Mouse (Mus musculus): ENCODE data around the gene Lrrc49. TPM values are rescaled to one million over a fixed set of nuclear protein-coding genes. Genes with fewer than 3 reads are reported as not detected.

Gene Lrrc49
- total RNA-seq, 2 experiments from 2014 or later, result 54.7 to 59.3 TPM

- DNase-seq (ENCODE audit: low spot score in 2 of 2), result no peak
- TF ChIP-seq CTCF (conservative IDR thresholded peaks at IDR 0.05), result no peak
- Histone ChIP-seq H3K4me3 (no peak overlapping the region), H3K27ac (no peak overlapping the region)
Observed at GRCm38 (mm10) chr9:60582553-60582952, 105.4 kb downstream of the Lrrc49 start.

- Histone ChIP-seq H3K27ac (no peak overlapping the region), H3K4me3 (no peak overlapping the region)
- TF ChIP-seq CTCF (conservative IDR thresholded peaks at IDR 0.05), result no peak
- no peak for DNase-seq (ENCODE audit: low spot score in 2 of 2)
Observed at GRCm38 (mm10) chr9:60573011-60573410, 114.9 kb downstream of the Lrrc49 start.

- Histone ChIP-seq H3K27ac (no peak overlapping the region), H3K4me3 (no peak overlapping the region)
- TF ChIP-seq CTCF (conservative IDR thresholded peaks at IDR 0.05), result no peak
- no peak for DNase-seq (ENCODE audit: low spot score in 2 of 2)
Observed at GRCm38 (mm10) chr9:60571725-60572124, 116.2 kb downstream of the Lrrc49 start.

DNA sequence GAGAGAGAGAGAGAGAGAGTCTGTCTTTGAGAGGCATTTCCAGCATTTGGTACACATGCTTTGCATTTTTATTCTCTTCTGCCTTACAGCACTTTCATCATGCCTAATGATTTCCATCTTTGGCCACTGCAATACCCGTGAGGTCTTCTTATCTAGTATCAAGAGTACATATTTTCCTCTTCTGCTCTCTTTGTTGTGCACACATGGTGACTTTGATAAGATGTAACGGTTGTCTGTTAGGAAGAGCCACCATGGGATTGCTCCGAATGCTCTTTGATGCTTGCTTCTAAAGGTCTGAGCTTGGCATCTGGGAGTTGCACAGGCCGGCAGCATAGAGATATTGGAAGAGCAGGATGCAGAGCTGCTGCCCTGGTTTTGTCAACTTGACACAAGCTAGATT, 116.9 kb downstream of the Lrrc49 start:
- Histone ChIP-seq H3K4me3 (no peak overlapping the region), H3K27ac (no peak overlapping the region)
- DNase-seq (ENCODE audit: low spot score in 2 of 2), result no peak
- TF ChIP-seq CTCF (conservative IDR thresholded peaks at IDR 0.05), result no peak

DNA sequence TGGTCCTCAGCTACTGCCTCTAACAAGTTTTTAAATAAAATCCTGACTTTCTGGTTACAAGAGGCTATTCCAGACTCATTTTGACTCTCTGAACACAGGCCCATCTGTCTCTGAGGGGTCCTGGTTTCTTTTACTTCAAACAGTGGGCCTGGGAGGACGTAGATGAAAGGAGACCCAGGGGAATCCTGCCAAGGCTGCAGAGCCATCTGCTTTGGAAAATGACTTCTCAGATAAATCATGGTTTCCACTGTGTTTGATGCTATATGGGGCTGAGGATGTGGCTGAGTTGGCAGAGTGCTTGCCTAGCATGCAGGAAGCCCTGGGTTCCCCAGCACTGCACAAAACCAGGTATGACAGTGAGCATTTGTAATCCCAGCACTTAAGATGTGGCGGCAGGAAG, 118.6 kb downstream of the Lrrc49 start:
- H3K4me3 ChIP-seq, result no peak overlapping the region
- TF ChIP-seq CTCF (conservative IDR thresholded peaks at IDR 0.05), result no peak

GRCm38 (mm10) chr9:60563809-60564208, 124.1 kb downstream of the Lrrc49 start:
- no peak for DNase-seq (ENCODE audit: low spot score in 2 of 2)
- Histone ChIP-seq H3K27ac (no peak overlapping the region), H3K4me3 (no peak overlapping the region)
- no peak for TF ChIP-seq CTCF (conservative IDR thresholded peaks at IDR 0.05)

More for the DNA sequence above, 118.6 kb downstream of the Lrrc49 start:
- H3K27ac ChIP-seq, result no peak overlapping the region
- no peak for DNase-seq (ENCODE audit: low spot score in 2 of 2)

DNA sequence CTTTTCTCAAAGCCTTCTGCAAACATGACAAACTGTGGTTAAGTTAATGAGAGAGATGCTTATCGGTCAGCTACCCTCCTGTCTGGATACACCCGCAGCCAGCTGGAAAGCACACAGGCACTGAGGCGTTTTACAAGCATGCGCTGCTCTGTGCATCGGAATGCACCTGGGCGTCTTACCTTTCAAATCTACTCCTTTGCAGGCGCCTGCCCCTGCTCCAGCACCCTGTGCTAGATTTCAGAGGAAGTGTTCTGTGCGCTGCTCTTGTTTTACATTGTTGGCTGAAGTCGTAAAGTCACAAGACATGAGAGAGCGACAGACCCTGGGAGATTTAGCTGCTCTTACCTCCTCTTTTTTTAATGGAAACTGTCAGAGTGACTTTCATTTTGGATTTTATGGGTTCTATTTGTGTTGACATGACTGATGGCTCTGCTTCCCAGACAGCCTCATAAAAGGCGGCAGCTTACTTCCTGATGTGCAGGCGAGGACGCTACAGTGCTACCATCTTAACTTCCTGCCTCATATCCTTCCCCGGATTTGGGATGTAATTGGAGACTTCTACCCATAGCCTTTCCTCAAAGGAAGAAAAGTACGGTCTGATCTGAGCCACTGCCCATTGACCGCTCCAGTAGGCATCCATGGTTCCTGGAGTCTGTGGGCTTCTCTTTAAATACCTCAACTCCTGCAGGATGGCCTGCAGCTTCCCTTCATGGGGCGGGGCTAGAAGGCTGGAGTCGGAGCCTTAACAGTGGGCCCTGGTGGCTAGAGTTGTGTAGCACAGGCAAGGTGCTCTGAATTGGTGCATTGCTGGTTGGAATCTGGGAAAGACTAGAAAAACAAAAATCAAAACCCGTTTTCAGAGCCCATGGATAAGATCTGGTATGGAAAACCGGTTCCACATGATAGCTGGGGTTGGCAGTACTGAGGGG, 125.3 kb downstream of the Lrrc49 start:
- H3K27ac ChIP-seq, result no peak overlapping the region
- TF ChIP-seq CTCF (conservative IDR thresholded peaks at IDR 0.05), result peak; percentile 24
- no peak for DNase-seq (ENCODE audit: low spot score in 2 of 2)
- no peak overlapping the region for H3K4me3 ChIP-seq

GRCm38 (mm10) chr9:60561641-60562289, 126.2 kb downstream of the Lrrc49 start:
- DNase-seq (ENCODE audit: low spot score in 2 of 2), result peak in 1 of 2 experiments; percentile 41
- no peak overlapping the region for H3K27ac ChIP-seq
- H3K4me3 ChIP-seq, result no peak overlapping the region
- TF ChIP-seq CTCF (conservative IDR thresholded peaks at IDR 0.05), result no peak

DNA sequence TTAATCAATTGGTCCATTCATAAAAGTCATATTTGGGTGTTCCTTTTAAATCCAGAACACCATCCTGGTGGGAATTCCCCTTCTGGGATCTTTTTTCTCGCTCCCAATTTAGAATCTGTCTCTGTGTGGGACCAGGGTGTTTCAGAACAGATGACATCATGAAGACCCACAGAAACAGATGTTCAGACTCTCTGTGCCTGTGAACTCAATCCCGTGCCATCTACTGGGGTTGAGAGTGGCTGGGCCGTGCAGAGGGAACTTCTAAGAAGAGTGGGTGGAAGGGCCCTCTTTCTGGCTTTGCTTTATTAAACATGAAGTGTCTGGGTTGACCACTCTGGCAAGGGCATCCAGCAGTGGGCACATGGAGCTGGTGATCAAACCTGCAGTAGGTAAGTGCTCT, 129.5 kb downstream of the Lrrc49 start:
- H3K27ac ChIP-seq, result no peak overlapping the region
- no peak for DNase-seq (ENCODE audit: low spot score in 2 of 2)
- H3K4me3 ChIP-seq, result no peak overlapping the region
- TF ChIP-seq CTCF (conservative IDR thresholded peaks at IDR 0.05), result no peak

DNA sequence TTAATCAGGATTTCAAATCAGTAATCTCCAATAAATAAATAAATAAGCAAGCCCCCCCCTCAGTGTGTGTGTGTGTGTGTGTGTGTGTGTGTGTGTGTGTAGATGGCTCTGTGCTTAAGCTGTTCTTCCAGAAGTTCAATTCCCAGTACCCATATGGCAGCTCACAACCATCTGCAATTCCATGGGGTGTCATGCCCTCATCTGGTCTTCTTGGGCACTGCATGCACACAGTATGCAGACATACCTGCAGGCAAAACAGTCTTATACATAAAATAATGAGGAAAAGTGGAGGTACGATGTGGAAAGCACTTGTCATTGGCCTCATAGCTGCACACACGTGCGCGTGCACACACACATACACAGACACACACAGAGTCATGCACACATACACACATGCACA, 136.7 kb downstream of the Lrrc49 start:
- DNase-seq (ENCODE audit: low spot score in 2 of 2), result no peak
- H3K4me3 ChIP-seq, result no peak overlapping the region
- no peak; the same call in 1 of the 2 replicates for TF ChIP-seq CTCF (conservative IDR thresholded peaks at IDR 0.05)

DNA sequence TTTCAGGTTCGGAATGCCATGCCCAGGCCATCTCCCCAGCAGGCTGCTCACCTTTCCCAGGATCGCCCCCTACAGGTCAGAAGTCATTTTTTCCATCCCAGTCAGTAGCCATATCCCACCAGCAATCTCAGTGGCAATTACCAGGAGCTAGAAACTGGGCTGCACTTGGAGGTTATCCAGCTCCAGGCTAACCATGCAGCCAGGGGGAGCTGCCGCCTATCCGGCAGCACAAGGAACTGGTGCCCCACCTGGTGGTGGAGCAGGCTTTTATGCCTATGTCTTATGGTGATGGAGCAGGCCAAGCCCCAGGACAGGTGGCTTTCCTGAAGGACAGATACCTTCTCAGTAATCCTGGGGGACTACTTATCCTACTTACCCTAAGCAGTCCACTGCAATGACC, 139.8 kb downstream of the Lrrc49 start:
- no peak overlapping the region for H3K4me3 ChIP-seq
- DNase-seq (ENCODE audit: low spot score in 2 of 2), result peak in 1 of 2 experiments; percentile 32
- TF ChIP-seq CTCF (conservative IDR thresholded peaks at IDR 0.05), result peak; percentile 84

More for the DNA sequence above, 136.7 kb downstream of the Lrrc49 start:
- no peak overlapping the region for H3K27ac ChIP-seq

GRCm38 (mm10) chr9:60546169-60546568, 141.8 kb downstream of the Lrrc49 start:
- no peak for TF ChIP-seq CTCF (conservative IDR thresholded peaks at IDR 0.05)
- H3K27ac ChIP-seq, result no peak overlapping the region
- H3K4me3 ChIP-seq, result no peak overlapping the region
- no peak for DNase-seq (ENCODE audit: low spot score in 2 of 2)

More for the DNA sequence above, 139.8 kb downstream of the Lrrc49 start:
- H3K27ac ChIP-seq, result no peak overlapping the region

DNA sequence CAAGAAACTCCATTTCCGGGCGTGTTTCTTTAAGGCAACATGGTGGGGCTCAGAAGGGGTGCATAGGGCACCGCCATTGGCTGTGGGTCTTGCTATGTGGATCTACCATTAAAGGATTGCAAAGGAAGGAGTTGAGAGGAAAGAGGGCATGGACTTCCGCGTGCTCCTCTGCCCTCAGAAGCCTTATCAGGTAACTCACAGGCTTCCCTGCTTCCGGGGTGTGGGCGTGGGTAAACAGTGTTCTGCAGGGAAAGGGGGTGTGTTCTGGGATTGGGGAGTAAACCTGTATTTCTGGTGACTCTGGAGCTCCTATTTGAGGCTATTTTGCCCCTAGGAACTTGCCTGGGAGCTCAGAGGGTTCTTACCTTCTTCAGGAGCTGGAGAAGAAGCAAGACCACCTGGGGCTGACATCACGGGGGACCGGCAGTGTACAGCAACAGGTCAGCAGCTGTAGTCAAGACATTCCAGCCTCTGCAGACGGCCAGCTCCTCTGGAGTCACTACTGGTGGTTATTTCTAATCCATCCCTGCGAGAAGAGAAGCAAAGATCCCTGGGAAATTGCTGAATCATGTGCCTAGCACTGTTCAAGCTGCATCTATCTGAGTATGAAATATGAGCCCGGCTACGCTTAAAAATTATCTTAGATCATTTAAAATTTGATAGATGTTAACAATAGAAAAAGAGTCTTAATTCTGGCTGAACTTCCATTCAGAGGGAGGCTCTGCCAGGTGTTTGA, 142.4 kb downstream of the Lrrc49 start:
- DNase-seq (ENCODE audit: low spot score in 2 of 2), result no peak
- TF ChIP-seq CTCF (conservative IDR thresholded peaks at IDR 0.05), result no peak
- Histone ChIP-seq H3K27ac (no peak overlapping the region), H3K4me3 (no peak overlapping the region)
